Mouse (Mus musculus) CD8-positive naive resting alpha-beta T cell, adult 2 months (primary cell): ENCODE measurements around the gene Evl.
"Not testable (repeated sequence)": the region's sequence is repeated elsewhere in the genome, so short reads cannot be mapped to it uniquely, and the experiment has no call there.

Experiments
- DNase-seq, 2 experiments: peaks; one replicate each; pipeline ENCODE4 v3.0.0; 2022; ENCODE audit warnings: low read depth in 2 of 2, low spot score in 2 of 2

Gene Evl

GRCm38 (mm10) chr12:108693592-108693991 is 139.1 kb downstream of the Evl start:
- DNase-seq = no peak

- no peak for DNase-seq
Measured at GRCm38 (mm10) chr12:108694223-108694622, 139.7 kb downstream of the Evl start.

GRCm38 (mm10) chr12:108698697-108699471 is 144.4 kb downstream of the Evl start:
- no peak for DNase-seq

- no peak for DNase-seq
Measured at GRCm38 (mm10) chr12:108699576-108699975, 145.1 kb downstream of the Evl start.

- no peak for DNase-seq
Measured at GRCm38 (mm10) chr12:108700037-108700436, 145.5 kb downstream of the Evl start.

- DNase-seq = no peak
Measured at GRCm38 (mm10) chr12:108701221-108701620, 146.7 kb downstream of the Evl start.

- DNase-seq = no peak
Measured at GRCm38 (mm10) chr12:108702185-108702584, 147.7 kb downstream of the Evl start, which contains the start of gene Degs2. Gene Degs2 (minus strand): TSS chr12:108702315.

- DNase-seq = no peak
Measured at GRCm38 (mm10) chr12:108705486-108705885, 151.0 kb downstream of the Evl start.

GRCm38 (mm10) chr12:108706129-108706528 is 151.6 kb downstream of the Evl start:
- DNase-seq = no peak

GRCm38 (mm10) chr12:108709386-108709785 is 154.9 kb downstream of the Evl start:
- DNase-seq = no peak

GRCm38 (mm10) chr12:108709964-108710765 is 155.6 kb downstream of the Evl start:
- no peak for DNase-seq

GRCm38 (mm10) chr12:108710861-108711615 is 156.5 kb downstream of the Evl start:
- DNase-seq = no peak

GRCm38 (mm10) chr12:108712481-108712880 is 158.0 kb downstream of the Evl start:
- no peak for DNase-seq

GRCm38 (mm10) chr12:108713972-108714371 is 159.5 kb downstream of the Evl start:
- DNase-seq = not testable (repeated sequence)

GRCm38 (mm10) chr12:108715854-108716253 is 161.3 kb downstream of the Evl start:
- DNase-seq = no peak

- no peak for DNase-seq
Measured at GRCm38 (mm10) chr12:108718485-108718884, 164.0 kb downstream of the Evl start.

- DNase-seq = no peak
Measured at GRCm38 (mm10) chr12:108722464-108722863, 167.9 kb downstream of the Evl start.

- no peak for DNase-seq
Measured at GRCm38 (mm10) chr12:108723841-108724240, 169.3 kb downstream of the Evl start.

GRCm38 (mm10) chr12:108734386-108734785 is 179.9 kb downstream of the Evl start:
- DNase-seq = no peak

GRCm38 (mm10) chr12:108737838-108738237 is 183.3 kb downstream of the Evl start:
- DNase-seq = no peak
